Mouse (Mus musculus) layer of hippocampus, adult 2 months (tissue): ENCODE measurements around the gene Dst. TPM values are rescaled to one million over a fixed set of nuclear protein-coding genes. Genes with fewer than 3 reads are reported as not detected.
A peak's percentile ranks its signal among the peaks of the same experiment; 100 is the strongest.

ENCODE experiments used
- DNase-seq, 2 experiments: peaks; one replicate each; pipeline ENCODE4 v3.0.0; 2022; ENCODE audit warnings: low spot score in 2 of 2
- H3K27ac ChIP-seq: fragments of 200-600 bp; 2 replicates; pipeline ENCODE4 v1.8.1; 2022
- H3K4me3 ChIP-seq: fragments of 200-600 bp; 2 replicates; pipeline ENCODE4 v1.8.1; 2022; ENCODE audit warnings: mild to moderate bottlenecking
- CTCF ChIP-seq: fragments of 200-600 bp; conservative IDR thresholded peaks from 2 replicates; pipeline ENCODE4 v1.8.1; 2022; ENCODE audit warnings: antibody characterized with exemption, mild to moderate bottlenecking, moderate library complexity
- total RNA-seq, 2 experiments: library from RNA; stranded (reverse); gene quantifications; 2 replicates each; pipeline ENCODE4 v1.2.3; 2021

Dst gene
- total RNA-seq, 2 experiments from 2014 or later: 206 to 207 TPM

DNA sequence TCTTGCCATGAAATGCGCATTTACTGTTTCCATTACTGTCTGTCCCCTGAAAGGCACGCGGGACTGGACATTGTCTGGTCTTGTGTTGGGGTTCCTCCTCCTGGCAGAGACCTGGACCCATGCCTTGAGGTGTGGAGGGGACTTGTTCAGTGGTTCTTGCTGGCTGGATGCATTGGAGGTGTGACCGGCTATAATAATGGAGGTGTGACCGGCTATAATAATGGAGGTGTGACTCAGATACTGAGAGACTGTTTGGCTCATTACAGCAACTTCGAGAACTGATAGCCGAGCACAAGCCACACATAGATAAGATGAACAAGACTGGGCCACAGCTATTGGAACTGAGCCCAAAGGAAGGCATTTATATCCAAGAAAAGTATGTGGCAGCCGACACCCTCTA, 351.9 kb downstream of the Dst start:
- no peak overlapping the region for H3K4me3 ChIP-seq
- DNase-seq: no peak
- no peak for TF ChIP-seq CTCF
- H3K27ac ChIP-seq: no peak overlapping the region

DNA sequence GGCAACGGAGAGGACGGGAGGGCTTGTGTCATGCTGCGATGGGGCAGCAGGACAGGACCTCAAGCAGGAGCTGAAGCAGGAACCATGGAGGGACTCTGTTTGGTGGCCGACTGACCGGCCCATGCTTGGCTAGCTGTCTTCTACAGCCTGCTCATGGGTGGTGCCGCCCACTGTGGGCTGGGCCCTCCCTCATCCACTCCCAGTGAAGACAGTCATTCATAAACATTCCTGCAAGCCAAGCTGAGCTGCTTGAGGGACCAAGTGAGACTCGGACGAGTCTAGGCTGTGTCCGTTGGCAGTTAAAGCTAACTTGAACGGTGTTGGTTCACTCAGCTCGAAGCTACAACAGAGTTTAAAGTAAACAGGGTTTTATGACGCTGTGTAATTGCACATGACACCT, 353.0 kb downstream of the Dst start:
- TF ChIP-seq CTCF: no peak
- H3K27ac ChIP-seq: no peak overlapping the region
- DNase-seq: no peak
- no peak overlapping the region for H3K4me3 ChIP-seq

DNA sequence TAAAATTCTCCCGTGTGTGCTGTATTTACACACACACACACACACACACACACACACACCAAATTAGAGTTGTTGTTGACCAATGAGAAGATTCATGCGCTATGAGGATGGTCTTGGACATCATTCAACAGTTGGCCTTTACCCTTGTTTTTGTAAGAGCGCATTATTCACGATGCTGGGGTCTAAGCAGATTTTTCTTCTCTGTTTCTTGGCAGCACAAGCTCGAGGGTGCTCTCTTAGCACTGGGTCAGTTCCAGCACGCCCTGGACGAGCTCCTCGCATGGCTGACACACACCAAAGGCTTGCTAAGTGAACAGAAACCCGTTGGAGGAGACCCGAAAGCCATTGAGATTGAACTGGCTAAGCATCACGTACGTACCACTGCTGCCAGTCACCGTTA, 360.5 kb downstream of the Dst start:
- no peak overlapping the region for H3K4me3 ChIP-seq
- DNase-seq: no peak
- TF ChIP-seq CTCF: no peak
- H3K27ac ChIP-seq: peak overlapping the region; percentile 20; the same call in 1 of the 2 replicates

DNA sequence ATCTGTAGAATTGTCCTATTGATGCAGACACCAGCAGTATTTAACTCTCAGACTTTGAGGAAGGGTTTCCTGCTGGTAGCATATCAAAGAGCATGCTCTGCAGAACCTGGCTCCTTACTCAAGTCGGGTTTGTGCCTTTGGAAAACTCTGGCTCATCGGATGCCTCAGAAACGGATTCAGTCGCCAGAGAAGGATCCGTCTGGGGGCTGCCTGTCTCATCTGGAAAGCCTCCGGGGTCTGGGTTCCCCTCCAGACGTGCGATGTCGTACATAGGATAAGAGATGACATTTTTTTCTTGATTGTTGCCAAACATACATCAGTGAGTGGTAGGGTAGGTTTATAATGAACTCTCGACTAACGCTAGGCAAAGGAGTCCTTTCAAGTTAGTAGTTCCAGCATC, 361.6 kb downstream of the Dst start:
- H3K27ac ChIP-seq: peak overlapping the region; percentile 48; the same call in 1 of the 2 replicates
- no peak overlapping the region for H3K4me3 ChIP-seq
- no peak for DNase-seq
- no peak for TF ChIP-seq CTCF

DNA sequence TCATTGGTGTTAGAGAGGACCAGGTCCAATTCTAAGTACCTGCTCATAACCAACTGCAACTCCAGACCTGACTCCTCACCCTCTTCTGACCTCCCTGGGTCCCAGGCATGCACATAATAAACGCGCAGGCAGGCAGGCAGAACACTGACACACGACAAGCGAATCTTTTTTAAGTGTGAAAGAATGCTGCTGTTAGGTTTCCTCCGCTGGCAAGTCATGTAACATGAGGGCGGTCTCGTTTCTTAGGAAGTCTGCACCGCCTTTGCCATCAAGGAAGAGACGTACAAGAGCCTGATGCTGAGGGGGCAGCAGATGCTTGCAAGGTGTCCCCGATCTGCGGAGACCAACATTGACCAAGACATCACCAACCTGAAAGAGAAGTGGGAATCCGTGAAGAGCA, 365.9 kb downstream of the Dst start:
- no peak for DNase-seq
- no peak overlapping the region for H3K27ac ChIP-seq
- H3K4me3 ChIP-seq: no peak overlapping the region
- TF ChIP-seq CTCF: no peak

DNA sequence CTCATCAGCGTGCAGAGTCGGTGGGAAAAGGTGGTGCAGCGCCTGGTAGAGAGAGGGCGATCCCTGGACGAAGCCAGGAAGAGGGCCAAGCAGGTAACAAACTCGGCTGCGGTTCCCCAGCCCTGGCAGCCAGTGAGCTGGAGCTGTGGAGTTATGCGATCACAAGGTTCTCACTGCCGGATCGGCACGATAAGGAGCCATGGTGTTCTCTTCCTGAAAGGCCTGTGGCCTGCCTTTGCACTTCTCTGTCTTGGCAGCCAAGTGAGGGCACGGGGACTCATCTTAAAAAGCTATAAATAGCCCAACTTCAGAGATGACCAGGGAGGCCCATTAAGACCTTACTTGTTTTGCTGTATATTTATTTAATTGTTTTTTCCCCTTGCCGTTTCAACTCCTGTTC, 367.8 kb downstream of the Dst start:
- Histone ChIP-seq H3K4me3 (no peak overlapping the region), H3K27ac (no peak overlapping the region)
- no peak for TF ChIP-seq CTCF
- DNase-seq: no peak

DNA sequence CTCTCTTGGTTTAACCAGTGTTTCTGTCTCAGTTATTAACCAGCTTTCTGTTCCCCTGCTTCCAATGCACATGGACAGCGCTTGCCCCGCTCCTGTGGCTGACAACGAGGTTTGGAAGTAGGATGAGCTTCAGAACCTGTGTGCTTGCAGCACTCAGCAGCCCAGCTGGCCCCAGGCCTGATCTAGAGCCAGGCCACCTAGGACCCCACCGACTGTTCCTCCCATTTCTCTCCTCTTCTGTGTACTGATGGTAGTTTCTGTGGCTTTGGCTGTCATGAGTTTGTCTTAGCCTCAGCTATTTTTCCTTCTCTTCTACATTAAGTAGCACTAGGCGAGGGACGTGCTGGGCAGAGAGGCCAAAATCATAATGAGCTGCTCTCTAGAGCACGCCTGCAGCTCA, 368.7 kb downstream of the Dst start:
- no peak for TF ChIP-seq CTCF
- no peak for DNase-seq
- Histone ChIP-seq H3K4me3 (no peak overlapping the region), H3K27ac (no peak overlapping the region)

DNA sequence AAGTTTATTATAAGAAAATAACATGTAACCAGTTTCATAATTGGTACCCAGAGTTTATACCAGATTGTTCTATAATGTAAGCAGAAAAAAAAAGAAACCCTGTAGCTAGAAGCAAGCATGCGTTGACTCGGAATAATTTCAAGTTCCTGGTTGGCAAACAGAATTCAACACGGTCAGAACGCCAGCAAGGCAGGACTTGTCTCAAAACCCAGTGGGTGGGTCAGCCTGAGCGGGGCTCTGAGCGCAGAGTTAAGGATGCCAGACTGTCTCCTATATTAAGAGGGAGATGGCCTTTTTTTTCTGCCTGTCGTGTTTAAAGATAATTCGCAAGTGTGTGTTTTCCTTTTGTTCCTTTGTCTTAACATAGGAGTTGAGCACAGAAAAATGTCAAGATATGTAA, 369.2 kb downstream of the Dst start:
- no peak for DNase-seq
- Histone ChIP-seq H3K4me3 (no peak overlapping the region), H3K27ac (no peak overlapping the region)
- no peak for TF ChIP-seq CTCF

DNA sequence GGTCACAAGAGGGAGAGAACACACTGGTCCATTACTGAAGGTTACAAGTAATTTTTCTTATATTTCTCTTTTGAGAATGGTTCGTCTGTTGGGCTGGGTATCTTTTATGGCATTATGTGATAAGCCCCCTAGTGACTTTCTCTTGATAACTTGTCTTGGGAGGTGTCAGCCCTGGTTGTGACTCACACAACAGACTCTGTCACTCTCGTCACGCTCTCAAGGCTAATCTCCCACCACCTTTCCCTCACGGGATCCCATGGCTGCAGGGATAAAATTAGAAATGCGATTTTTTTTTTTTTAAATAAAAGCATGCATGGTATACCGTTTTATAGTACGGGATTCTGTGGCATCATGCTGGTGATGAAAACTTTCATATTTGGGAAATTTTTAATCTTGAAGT, 375.5 kb downstream of the Dst start:
- DNase-seq: no peak
- TF ChIP-seq CTCF: no peak
- Histone ChIP-seq H3K27ac (no peak overlapping the region), H3K4me3 (no peak overlapping the region)

DNA sequence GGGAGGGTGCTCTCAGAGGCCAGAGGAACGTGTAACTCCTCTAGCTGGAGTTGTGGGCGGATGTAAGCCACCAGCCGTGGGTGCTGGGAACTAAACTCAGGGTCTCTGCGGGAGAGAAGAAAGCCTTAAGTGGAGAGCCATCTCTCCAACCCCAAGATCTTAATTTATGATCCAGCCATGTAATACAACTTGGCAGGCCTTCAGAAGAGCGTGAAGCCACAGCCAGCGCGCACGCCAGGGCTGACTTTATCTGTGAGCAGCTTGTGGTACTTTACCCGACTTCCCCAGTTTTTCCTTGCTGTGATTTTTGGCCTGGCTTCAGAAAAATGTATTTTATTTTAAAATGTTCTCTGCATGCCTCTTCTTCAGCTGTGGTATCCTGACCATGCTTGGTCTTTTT, 377.0 kb downstream of the Dst start:
- Histone ChIP-seq H3K27ac (no peak overlapping the region), H3K4me3 (no peak overlapping the region)
- no peak for DNase-seq
- no peak for TF ChIP-seq CTCF

DNA sequence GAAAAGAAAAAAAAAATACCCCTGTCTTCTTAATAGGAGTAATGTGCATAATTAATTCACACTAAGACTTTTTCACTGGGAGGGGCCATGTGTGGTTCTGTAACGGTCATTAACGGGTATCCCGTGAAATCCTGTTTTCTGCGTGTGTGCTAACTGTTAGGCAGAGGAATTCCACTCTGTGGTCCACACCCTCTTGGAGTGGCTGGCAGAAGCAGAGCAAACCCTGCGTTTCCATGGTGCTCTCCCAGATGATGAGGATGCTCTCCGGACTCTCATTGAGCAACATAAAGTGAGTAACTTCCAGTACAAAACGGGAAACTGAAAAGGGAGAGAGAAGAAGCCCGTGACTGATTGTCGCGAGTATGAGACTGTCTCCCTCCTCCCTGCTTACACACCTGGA, 379.7 kb downstream of the Dst start:
- no peak for DNase-seq
- H3K27ac ChIP-seq: no peak overlapping the region
- H3K4me3 ChIP-seq: no peak overlapping the region
- no peak for TF ChIP-seq CTCF

DNA sequence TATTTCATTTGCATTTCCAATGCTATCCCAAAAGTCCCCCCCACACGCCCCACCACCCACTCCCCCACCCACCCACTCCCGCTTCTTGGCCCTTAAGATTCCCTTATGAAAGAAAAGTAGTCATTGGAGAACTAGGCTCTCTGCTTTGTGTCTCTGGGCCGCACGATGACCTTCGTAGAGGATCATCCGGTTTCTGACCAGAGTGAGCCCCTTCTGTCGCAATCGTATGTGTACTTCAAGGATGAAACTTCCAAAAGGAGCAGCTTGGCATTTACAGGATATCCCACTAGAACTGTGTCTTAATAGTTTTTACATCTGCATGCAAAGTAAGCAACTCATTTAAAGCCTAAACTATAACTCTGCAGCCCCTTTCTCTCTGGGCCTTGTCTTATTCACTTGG, 380.2 kb downstream of the Dst start:
- TF ChIP-seq CTCF: no peak
- no peak overlapping the region for H3K27ac ChIP-seq
- no peak overlapping the region for H3K4me3 ChIP-seq
- DNase-seq: no peak

DNA sequence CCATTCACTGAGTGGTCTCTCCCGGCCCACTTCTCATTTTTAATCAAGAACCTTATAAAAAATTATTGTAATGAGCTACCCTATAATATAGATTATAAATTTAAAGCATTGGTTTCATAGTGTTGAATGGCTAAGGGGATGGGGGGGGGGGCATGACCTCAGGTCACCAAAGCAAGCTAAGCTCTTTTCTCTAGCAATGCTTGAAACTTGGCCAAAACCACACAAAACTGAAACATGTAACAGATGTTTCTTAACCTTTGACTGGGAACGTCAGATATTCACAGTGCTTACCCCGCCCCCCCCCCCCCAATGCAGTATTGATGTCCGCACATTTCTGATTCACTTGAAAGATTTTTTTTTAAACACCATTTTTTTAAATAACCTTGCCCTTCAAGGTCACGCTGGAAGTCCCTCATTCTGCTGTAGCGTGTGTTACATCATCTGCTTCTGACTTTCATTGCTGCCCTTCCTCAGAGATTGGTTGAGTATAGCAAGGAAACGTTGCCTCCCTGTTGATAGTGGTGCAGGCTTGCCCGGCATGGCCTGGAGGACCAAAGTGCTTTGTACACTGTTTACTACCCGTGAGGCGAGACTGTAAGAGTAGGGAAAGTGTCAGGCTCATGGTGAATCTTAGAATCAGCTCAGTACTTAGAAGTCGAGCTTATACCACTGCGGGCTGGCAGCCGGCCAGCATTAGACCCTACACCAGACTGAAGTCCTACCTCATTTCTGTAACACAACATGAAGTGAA, 380.9 kb downstream of the Dst start:
- Histone ChIP-seq H3K27ac (no peak overlapping the region), H3K4me3 (no peak overlapping the region)
- no peak for DNase-seq
- no peak for TF ChIP-seq CTCF

DNA sequence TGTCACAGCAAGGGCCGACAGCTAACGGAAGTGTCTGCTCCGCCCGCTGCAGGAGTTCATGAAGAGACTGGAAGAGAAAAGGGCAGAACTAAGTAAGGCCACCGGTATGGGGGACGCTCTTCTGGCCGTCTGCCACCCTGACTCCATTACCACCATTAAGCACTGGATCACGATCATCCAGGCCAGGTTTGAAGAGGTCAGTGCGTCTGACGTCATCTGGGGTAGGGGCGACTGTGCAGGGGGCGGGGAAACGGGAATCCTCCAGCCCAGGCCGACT, 381.4 kb downstream of the Dst start:
- no peak overlapping the region for H3K4me3 ChIP-seq
- DNase-seq: no peak
- H3K27ac ChIP-seq: no peak overlapping the region
- TF ChIP-seq CTCF: no peak

DNA sequence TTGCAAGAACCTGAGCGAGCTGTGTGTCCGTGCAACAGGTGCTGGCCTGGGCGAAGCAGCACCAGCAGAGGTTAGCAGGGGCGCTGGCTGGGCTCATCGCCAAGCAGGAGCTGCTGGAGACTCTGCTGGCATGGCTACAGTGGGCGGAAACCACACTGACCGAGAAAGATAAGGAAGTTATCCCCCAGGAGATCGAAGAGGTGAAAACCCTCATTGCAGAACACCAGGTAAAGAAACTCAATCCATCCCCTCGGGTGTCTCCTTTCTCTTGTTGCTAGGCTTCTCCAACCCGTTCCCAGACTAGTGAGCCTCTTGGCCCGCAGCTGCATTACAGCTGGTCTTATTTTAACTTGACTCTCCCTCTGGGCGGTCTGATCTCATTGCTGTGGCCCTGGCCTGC, 382.3 kb downstream of the Dst start:
- no peak for DNase-seq
- Histone ChIP-seq H3K4me3 (no peak overlapping the region), H3K27ac (no peak overlapping the region)
- no peak for TF ChIP-seq CTCF
